Mouse (Mus musculus) lung, embryonic 16.5 days (tissue): ENCODE data around the gene Slc35f3. TPM values are rescaled to one million over a fixed set of nuclear protein-coding genes. Genes with fewer than 3 reads are reported as not detected.

ENCODE experiments used
- ATAC-seq: fragments of 200-750 bp; cut with Nextera tagmentation; 2 replicates; pipeline ENCODE4 v1.8.0; 2017; ENCODE audit warnings: low read depth, mild to moderate bottlenecking, moderate library complexity
- H3K27ac ChIP-seq: fragments of 300-500 bp; sonication (generic); 2 replicates; pipeline ENCODE4 v1.5.1; 2014; ENCODE audit warnings: mild to moderate bottlenecking, control low read depth, low read length
- H3K27me3 ChIP-seq: fragments of 300-500 bp; sonication (generic); 2 replicates; pipeline ENCODE4 v1.6.1; 2014; ENCODE audit warnings: low read depth, low read length, mixed read lengths; ENCODE audit not compliant: control insufficient read depth, insufficient read depth
- H3K36me3 ChIP-seq: fragments of 300-500 bp; sonication (generic); 2 replicates; pipeline ENCODE4 v1.6.1; 2014; ENCODE audit warnings: low read length; ENCODE audit not compliant: control insufficient read depth, insufficient read depth
- H3K4me1 ChIP-seq: fragments of 300-500 bp; sonication (generic); replicated peaks from 2 replicates; pipeline ENCODE4 v1.6.1; 2014; ENCODE audit warnings: low read length, mixed read lengths; ENCODE audit not compliant: control insufficient read depth, insufficient read depth
- H3K4me2 ChIP-seq: fragments of 300-500 bp; sonication (generic); 2 replicates; pipeline ENCODE4 v1.6.1; 2014; ENCODE audit warnings: low read depth, low read length, control low read depth
- H3K4me3 ChIP-seq: fragments of 300-500 bp; sonication (generic); 2 replicates; pipeline ENCODE4 v1.5.1; 2014; ENCODE audit warnings: mild to moderate bottlenecking, low read length, control low read depth
- H3K9ac ChIP-seq: fragments of 300-500 bp; sonication (generic); 2 replicates; pipeline ENCODE4 v1.6.1; 2014; ENCODE audit warnings: low read length, control low read depth
- H3K9me3 ChIP-seq: fragments of 300-500 bp; sonication (generic); 2 replicates; pipeline ENCODE4 v1.6.1; 2016; ENCODE audit warnings: low read length; ENCODE audit not compliant: control insufficient read depth
- whole genome bisulfite sequencing: fragments of 180-500 bp; shearing (Covaris S2); extraction: QIAGEN DNeasy Blood & Tissue Kit; methylation state at CpG from one replicate; pipeline ENCODE4 v1.1.7; 2014; 5-methylcytosine and 5-hydroxymethylcytosine counted together
- polyA plus RNA-seq: library from polyadenylated mRNA; unstranded; fragments of >200 nt; fragmentation: Nextera tagmentation; extraction: Ambion mirVana; gene quantifications from 2 replicates; pipeline ENCODE4 v1.2.1, GENCODE M21; 2015

Gene Slc35f3
- polyA plus RNA-seq, 1 experiment from 2014 or later = 0.48 TPM

DNA sequence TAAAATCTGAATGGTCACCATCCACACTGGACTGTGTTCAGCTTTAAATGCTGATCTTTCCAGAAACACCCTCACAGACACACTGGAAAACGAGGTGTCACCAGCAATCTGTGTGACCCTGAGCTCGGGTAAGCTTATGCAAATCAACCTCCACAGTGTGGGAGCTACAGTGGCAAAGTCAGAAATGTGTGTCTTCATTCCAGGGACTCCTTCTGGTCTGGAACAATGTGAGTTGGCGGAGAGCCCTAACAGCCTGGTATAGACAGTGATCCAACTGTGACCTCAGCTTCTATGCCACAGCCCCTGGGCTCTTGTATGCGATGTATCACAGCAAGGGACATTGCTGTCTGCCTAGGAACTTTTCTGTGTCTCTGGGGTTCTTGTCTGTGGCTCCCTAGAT is 25.3 kb upstream of the Slc35f3 start:
- WGBS = 36% methylated on average over 4 of the region's 4 CpGs
- no peak overlapping the region for H3K4me2 ChIP-seq
- no peaks in the 10 kb centered on the region for H3K9me3 ChIP-seq
- no peak overlapping the region for H3K4me3 ChIP-seq
- H3K4me1 ChIP-seq = no peaks in the 10 kb centered on the region
- H3K9ac ChIP-seq = no peak overlapping the region
- no peaks in the 10 kb centered on the region for H3K36me3 ChIP-seq
- ATAC-seq = no peak
- no peak overlapping the region for H3K27ac ChIP-seq
- H3K27me3 ChIP-seq = no peaks in the 10 kb centered on the region

DNA sequence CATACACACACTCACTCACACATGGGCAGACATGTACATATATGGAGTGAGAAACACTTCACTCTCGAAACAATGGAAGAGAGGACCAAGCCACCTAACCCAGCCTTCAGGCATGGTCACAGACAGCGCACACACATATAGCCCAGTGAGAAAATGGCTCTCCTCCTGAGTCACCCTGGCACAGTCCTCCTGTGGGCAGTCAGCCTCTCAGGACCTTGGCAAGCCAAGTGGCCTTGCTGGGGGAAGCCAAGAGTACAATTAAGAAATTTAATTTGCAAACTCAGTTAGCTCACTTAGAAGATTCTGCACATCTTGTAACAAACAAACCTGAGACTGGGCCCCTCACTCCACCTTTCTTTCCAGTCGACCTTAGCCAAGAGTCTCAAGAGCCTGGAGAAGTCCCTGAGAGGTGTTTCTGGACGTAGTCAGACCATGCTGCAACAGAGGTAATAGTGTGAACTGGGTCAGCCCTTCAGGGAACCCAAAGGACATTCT is 23.4 kb upstream of the Slc35f3 start:
- H3K4me1 ChIP-seq = no peaks in the 10 kb centered on the region
- no peak for ATAC-seq
- no peak overlapping the region for H3K4me3 ChIP-seq
- H3K4me2 ChIP-seq = no peak overlapping the region
- no peaks in the 10 kb centered on the region for H3K36me3 ChIP-seq
- 51% methylated on average over 4 of the region's 4 CpGs for WGBS
- no peak overlapping the region for H3K9ac ChIP-seq
- H3K27ac ChIP-seq = no peak overlapping the region
- no peaks in the 10 kb centered on the region for H3K9me3 ChIP-seq
- no peaks in the 10 kb centered on the region for H3K27me3 ChIP-seq

DNA sequence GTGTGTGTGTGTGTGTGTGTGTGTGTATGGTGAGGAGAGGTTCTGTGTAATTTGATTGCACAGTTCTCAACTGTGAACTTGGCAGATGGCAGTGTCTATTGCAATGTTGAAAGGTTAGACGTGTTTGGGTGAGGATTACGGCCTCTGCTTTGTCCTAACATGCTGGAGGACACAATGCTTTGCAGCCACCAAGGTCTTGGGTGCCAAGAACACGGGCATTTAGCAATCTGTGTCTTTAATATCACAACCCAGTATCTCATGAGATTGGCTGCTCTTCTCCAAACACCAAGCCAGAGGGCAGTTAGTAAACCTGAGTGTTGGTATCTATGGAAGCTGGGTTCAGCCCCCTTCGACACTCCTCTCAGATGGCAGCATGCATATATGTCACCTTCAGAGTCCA is 22.5 kb upstream of the Slc35f3 start:
- WGBS = 75% methylated on average over 4 of the region's 4 CpGs
- no peak overlapping the region for H3K9ac ChIP-seq

DNA sequence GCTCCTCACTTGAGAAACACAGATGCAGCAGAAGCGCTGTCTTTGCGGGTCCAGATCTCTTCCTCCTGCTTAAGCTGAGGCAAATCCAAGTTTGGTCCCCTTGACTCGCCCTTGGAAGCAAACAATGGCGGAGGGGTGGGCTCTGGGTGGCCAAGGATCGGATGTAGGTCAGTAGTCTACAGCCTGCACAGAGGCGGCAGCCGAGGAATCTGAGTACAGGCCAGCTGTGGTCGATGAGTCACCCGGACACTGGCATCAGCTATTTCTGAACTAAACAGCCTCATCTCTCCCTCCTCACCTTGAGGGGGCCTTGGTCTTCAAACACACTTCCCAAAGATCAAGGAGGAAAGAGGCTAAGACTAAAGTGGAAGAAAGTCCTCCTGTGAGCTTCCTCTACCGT is 6.4 kb upstream of the Slc35f3 start:
- no peak overlapping the region for H3K4me3 ChIP-seq
- no peak overlapping the region for H3K9ac ChIP-seq
- no peak for ATAC-seq
- H3K4me1 ChIP-seq = no peaks in the 10 kb centered on the region
- 64% methylated on average over 10 of the region's 10 CpGs for WGBS
- no peak overlapping the region for H3K4me2 ChIP-seq
- H3K27me3 ChIP-seq = no peaks in the 10 kb centered on the region
- no peaks in the 10 kb centered on the region for H3K36me3 ChIP-seq
- no peaks in the 10 kb centered on the region for H3K9me3 ChIP-seq
- no peak overlapping the region for H3K27ac ChIP-seq

More for the DNA sequence above, 22.5 kb upstream of the Slc35f3 start:
- Histone ChIP-seq H3K27me3 (no peaks in the 10 kb centered on the region), H3K4me2 (no peak overlapping the region), H3K27ac (no peak overlapping the region), H3K4me1 (no peaks in the 10 kb centered on the region), H3K9me3 (no peaks in the 10 kb centered on the region), H3K4me3 (no peak overlapping the region), H3K36me3 (no peaks in the 10 kb centered on the region)
- no peak for ATAC-seq

DNA sequence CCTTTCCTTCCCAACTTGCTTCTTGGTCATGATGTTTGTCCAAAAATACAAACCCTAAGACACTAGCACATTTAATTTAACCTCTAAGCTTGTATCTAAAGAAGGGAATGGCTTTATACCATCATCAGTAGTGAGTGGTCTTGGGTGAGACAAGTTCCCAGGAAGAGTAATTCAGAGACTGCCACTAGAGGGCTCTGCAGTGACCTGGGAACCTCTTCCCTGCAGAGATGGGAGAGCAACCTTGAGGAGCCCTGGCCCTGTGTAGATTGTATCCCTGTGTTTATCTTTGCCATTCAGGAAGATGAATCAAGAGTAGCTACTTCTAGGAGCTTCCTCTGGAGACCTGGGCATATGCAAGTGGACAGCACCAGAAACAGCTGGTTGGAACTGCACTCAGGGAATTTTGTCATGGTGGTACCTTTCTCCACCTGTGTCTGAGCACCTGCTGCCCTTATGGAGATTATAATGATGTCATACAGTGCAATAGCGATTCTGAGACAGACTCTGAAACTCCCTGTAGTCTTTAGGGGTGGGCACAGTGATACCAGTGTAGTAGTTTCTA is 993 bp upstream of the Slc35f3 start:
- ATAC-seq = no peak
- no peaks in the 10 kb centered on the region for H3K36me3 ChIP-seq
- no peak overlapping the region for H3K9ac ChIP-seq
- no peaks in the 10 kb centered on the region; the same call in 1 of the 2 replicates for H3K4me1 ChIP-seq
- WGBS = 22% methylated on average over 1 of the region's 1 CpGs
- no peaks in the 10 kb centered on the region for H3K9me3 ChIP-seq
- H3K27me3 ChIP-seq = peaks cover 18% of the 10 kb centered on the region
- H3K4me3 ChIP-seq = no peak overlapping the region
- H3K27ac ChIP-seq = no peak overlapping the region
- no peak overlapping the region for H3K4me2 ChIP-seq

DNA sequence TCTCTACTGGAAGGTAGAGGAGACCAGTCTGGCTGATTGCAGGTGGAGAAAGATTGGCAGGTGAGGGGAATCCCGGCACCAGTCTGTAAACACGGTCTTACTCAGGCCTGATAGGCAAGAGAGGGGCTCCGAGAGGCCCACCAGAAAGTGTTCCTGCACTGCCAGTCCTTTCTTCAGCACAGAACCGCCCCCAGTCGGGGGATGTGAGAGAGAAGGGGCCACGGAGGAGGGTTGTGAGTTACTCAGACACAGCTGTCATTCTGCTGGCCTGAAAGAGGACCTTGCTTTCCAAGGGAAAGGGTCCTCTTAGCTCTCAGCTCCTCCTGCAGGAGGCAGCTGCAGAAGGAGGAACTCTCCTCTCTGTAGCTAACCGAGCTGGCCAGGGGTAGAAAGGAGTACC is 975 bp downstream of the Slc35f3 start:
- Histone ChIP-seq H3K4me1 (no peaks in the 10 kb centered on the region; the same call in 1 of the 2 replicates), H3K36me3 (no peaks in the 10 kb centered on the region), H3K27me3 (peaks cover 18% of the 10 kb centered on the region), H3K9ac (no peak overlapping the region), H3K4me2 (no peak overlapping the region), H3K27ac (no peak overlapping the region), H3K9me3 (no peaks in the 10 kb centered on the region), H3K4me3 (no peak overlapping the region)
- ATAC-seq = no peak
- 9% methylated on average over 7 of the region's 7 CpGs for WGBS

DNA sequence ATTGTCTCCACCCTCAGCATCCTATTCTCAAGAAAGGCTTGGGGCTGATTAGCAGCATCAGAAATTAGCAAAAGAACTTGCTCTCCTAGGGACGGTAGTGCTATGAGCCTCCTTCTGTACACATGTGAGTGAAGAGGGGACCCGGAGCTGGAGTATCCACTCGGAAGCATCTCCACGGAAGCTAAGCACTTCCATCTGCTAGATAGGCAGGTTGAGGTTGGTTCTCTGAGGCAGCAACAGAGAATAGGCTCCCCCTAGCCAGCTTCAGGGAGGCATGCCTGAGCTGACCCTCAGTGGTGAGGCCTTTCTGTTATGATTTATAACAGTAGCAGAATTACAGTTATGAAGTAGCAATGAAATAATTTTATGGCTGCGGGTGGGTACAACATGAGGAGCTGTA is 2.0 kb downstream of the Slc35f3 start:
- H3K27ac ChIP-seq = no peak overlapping the region
- WGBS = 74% methylated on average over 5 of the region's 5 CpGs
- no peak overlapping the region for H3K4me3 ChIP-seq
- ATAC-seq = no peak
- H3K9me3 ChIP-seq = no peaks in the 10 kb centered on the region
- no peak overlapping the region for H3K4me2 ChIP-seq
- no peak overlapping the region for H3K9ac ChIP-seq
- H3K4me1 ChIP-seq = no peaks in the 10 kb centered on the region; the same call in 1 of the 2 replicates
- no peaks in the 10 kb centered on the region for H3K36me3 ChIP-seq
- peaks cover 18% of the 10 kb centered on the region for H3K27me3 ChIP-seq

DNA sequence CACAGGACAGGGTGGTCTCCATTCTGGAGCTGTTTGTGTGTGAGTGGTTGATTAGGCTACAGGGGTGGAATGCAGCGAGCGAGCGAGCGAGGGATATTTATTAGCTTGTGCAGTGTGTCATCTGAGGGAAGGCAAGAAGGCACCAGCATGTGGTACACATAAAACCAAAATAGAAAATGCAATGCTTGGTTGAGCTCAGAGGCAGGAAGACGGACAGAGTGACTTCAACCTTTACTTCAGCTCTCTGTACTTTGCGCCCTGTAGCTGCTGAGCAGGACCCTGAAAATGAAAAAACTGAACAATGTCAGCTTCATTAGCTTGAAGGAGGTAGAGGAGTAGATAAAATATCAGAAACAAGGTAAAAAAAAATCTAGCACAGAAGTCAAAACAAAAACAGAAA is 3.2 kb downstream of the Slc35f3 start:
- H3K27ac ChIP-seq = no peak overlapping the region
- no peaks in the 10 kb centered on the region; the same call in 1 of the 2 replicates for H3K4me1 ChIP-seq
- ATAC-seq = no peak
- no peak overlapping the region for H3K4me3 ChIP-seq
- WGBS = 85% methylated on average over 6 of the region's 6 CpGs
- H3K4me2 ChIP-seq = no peak overlapping the region
- H3K9ac ChIP-seq = no peak overlapping the region
- H3K27me3 ChIP-seq = peaks cover 18% of the 10 kb centered on the region
- no peaks in the 10 kb centered on the region for H3K36me3 ChIP-seq
- no peaks in the 10 kb centered on the region for H3K9me3 ChIP-seq

DNA sequence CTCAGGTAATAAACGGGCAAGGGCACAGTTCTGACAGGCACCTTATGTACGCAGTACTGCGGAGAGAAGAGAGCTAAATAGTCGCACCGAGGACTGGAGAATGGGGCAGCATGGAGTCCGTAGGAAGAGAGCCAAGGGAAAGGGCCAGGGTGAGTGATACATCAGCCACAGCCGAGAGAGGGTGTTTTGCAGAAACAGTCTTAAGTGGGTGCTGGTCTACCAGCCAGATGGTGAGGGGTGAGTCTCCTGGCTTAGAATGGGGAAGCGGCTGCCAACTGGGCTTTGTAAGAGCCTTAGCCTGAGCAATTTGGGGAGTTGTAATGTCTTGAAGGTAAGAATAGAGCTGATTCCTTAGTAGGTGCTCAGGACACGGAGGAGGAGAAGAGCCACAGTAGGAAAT is 8.8 kb downstream of the Slc35f3 start:
- H3K9ac ChIP-seq = no peak overlapping the region
- no peaks in the 10 kb centered on the region for H3K27me3 ChIP-seq
- no peak overlapping the region for H3K4me2 ChIP-seq
- ATAC-seq = no peak
- no peak overlapping the region for H3K4me3 ChIP-seq
- H3K9me3 ChIP-seq = no peaks in the 10 kb centered on the region
- no peak overlapping the region for H3K27ac ChIP-seq
- no peaks in the 10 kb centered on the region for H3K36me3 ChIP-seq
- WGBS = 71% methylated on average over 9 of the region's 9 CpGs
- no peaks in the 10 kb centered on the region; the same call in 1 of the 2 replicates for H3K4me1 ChIP-seq

DNA sequence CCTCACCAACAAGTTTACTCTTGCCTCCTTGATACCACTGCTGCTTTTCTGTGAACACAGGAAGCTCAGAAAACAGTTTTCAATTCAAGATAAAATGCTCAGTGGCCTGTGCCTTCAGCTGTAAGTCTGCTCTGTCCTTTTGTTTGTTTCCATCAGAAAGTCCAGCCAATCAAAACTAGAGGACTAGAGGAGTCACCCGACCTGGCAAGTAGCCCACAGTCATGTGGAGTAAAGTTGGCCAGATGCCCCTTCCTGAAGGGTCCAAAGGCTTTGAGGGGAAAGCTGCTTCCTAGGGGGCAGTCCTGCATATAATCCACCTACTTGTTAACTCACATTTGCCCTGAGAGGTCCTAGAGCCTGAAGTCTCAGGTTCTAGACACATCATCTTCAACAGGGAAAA is 10.7 kb downstream of the Slc35f3 start:
- H3K4me2 ChIP-seq = no peak overlapping the region
- no peaks in the 10 kb centered on the region for H3K9me3 ChIP-seq
- no peak overlapping the region for H3K9ac ChIP-seq
- WGBS = 16% methylated on average over 1 of the region's 1 CpGs
- H3K27me3 ChIP-seq = no peaks in the 10 kb centered on the region
- peak; percentile 74; the same call in 1 of the 2 replicates for ATAC-seq
- no peak overlapping the region for H3K4me3 ChIP-seq
- no peaks in the 10 kb centered on the region; the same call in 1 of the 2 replicates for H3K4me1 ChIP-seq
- H3K27ac ChIP-seq = no peak overlapping the region
- H3K36me3 ChIP-seq = no peaks in the 10 kb centered on the region
